Mouse (Mus musculus) liver, postnatal 0 days (tissue): ENCODE measurements around the gene Tdrd5.

ENCODE experiments used
- CTCF ChIP-seq: sonication (generic); IDR thresholded peaks from 2 replicates; pipeline ENCODE4 v1.5.1; 2016; ENCODE audit warnings: antibody characterized with exemption, low read depth
- EP300 ChIP-seq: IDR thresholded peaks from 2 replicates; pipeline ENCODE4 v1.6.1; 2016; ENCODE audit warnings: antibody characterized with exemption, low read depth, mild to moderate bottlenecking

GRCm38 (mm10) chr1:156254866-156255265, 48.6 kb downstream of the Tdrd5 start:
- TF ChIP-seq EP300 (no peak), CTCF (no peak)
